Mouse (Mus musculus) heart, embryonic 11.5 days (tissue): Measurements from ENCODE around the gene Mettl26. TPM values are rescaled to one million over a fixed set of nuclear protein-coding genes. Genes with fewer than 3 reads are reported as not detected.
A peak's percentile ranks its signal among the peaks of the same experiment; 100 is the strongest.

Experiments
- ATAC-seq: fragments of 200-750 bp; cut with Nextera tagmentation; replicated peaks from 2 replicates; pipeline ENCODE4 v1.8.0; 2017; ENCODE audit warnings: moderate library complexity; ENCODE audit not compliant: insufficient number of reproducible peaks, low FRiP score, low TSS enrichment
- H3K27ac ChIP-seq: fragments of 300-500 bp; sonication (generic); 2 replicates; pipeline ENCODE4 v1.5.1; 2014; ENCODE audit warnings: mild to moderate bottlenecking, low read depth, low read length
- H3K27me3 ChIP-seq: fragments of 300-500 bp; sonication (generic); 2 replicates; pipeline ENCODE4 v1.6.1; 2014; ENCODE audit warnings: mild to moderate bottlenecking, low read length, mixed read lengths; ENCODE audit not compliant: control insufficient read depth, insufficient read depth
- H3K36me3 ChIP-seq: fragments of 300-500 bp; sonication (generic); 2 replicates; pipeline ENCODE4 v1.6.1; 2014; ENCODE audit warnings: mild to moderate bottlenecking, low read length, moderate library complexity, mixed read lengths; ENCODE audit not compliant: control insufficient read depth, insufficient read depth
- H3K4me1 ChIP-seq: fragments of 300-500 bp; sonication (generic); 2 replicates; pipeline ENCODE4 v1.6.1; 2014; ENCODE audit warnings: low read length; ENCODE audit not compliant: control insufficient read depth, insufficient read depth
- H3K4me2 ChIP-seq: fragments of 300-500 bp; sonication (generic); 2 replicates; pipeline ENCODE4 v1.6.1; 2014; ENCODE audit warnings: mild to moderate bottlenecking, moderate library complexity
- H3K4me3 ChIP-seq: fragments of 300-500 bp; sonication (generic); 2 replicates; pipeline ENCODE4 v1.5.1; 2014; ENCODE audit warnings: low read depth, low read length
- H3K9ac ChIP-seq: fragments of 300-500 bp; sonication (generic); 2 replicates; pipeline ENCODE4 v1.6.1; 2014; ENCODE audit warnings: mild to moderate bottlenecking, low read depth, low read length, moderate library complexity
- H3K9me3 ChIP-seq: fragments of 300-500 bp; sonication (generic); replicated peaks from 2 replicates; pipeline ENCODE4 v1.6.1; 2016; ENCODE audit warnings: low read length; ENCODE audit not compliant: control insufficient read depth
- WGBS: fragments of 180-500 bp; shearing (Covaris S2); extraction: QIAGEN DNeasy Blood & Tissue Kit; methylation state at CpG from one replicate; pipeline ENCODE4 v1.1.7; 2014; ENCODE audit not compliant: insufficient replicate concordance; 5-methylcytosine and 5-hydroxymethylcytosine counted together
- polyA plus RNA-seq: library from polyadenylated mRNA; unstranded; fragments of >200 nt; fragmentation: Nextera tagmentation; extraction: Ambion mirVana; gene quantifications from 2 replicates; pipeline ENCODE4 v1.2.1, GENCODE M21; 2014

Mettl26 gene
- polyA plus RNA-seq, 1 experiment from 2014 or later = 46.0 TPM

DNA sequence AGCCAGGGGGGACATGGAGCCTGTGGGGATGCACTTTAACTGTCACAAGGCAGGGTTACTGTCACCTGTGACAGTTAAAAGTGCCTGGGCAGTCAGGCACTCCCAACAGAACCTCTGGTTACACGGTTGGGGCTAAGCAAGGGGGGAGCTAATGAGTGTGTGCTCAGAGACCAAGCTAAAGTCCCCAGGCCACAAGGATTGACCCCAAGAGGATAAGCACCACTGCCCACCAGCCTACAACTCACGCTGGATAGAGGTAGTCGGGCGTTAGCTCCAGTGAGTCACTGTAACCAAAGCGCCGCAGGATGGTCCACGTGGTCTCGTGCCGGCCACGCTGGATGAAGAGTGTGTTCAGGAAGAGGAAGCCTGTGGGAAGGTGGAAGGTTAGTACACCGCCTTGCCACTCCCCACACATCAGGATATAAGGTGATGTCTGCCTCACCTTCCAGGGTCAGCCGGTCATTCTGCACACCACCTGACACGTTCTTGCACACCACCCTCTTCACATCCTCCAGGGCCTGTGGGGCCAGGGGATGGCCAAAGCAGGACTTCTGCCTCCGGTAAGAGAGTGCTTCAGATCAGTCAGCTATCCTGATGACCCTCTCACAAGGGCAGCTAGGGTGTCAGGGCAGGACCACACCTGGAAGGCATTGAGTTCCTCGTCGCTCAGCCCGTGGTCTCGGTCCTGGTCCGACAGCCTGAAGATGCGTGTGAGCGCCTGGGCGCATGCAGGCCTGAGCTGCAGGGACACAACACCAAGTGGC is 33.6 kb upstream of the Mettl26 start, which contains the start of gene Gm20683:
Gene Gm20683 (minus strand): TSS at position 647 of the 764 bp plus-strand sequence.
- no peaks in the 10 kb centered on the region for H3K27me3 ChIP-seq
- no peak within 1 kb of the TSS for H3K27ac ChIP-seq
- peaks cover 31% of the 10 kb centered on the region for H3K4me1 ChIP-seq
- WGBS = 91% methylated on average over 22 of the region's 22 CpGs
- peaks cover 37% of the 10 kb centered on the region for H3K36me3 ChIP-seq
- no peak within 1 kb of the TSS for H3K4me2 ChIP-seq
- H3K4me3 ChIP-seq = no peak within 1 kb of the TSS
- no peaks in the 10 kb centered on the region for H3K9me3 ChIP-seq
- no peak for ATAC-seq
- H3K9ac ChIP-seq = no peak within 1 kb of the TSS

- Histone ChIP-seq H3K27ac (no peak overlapping the region), H3K4me3 (no peak overlapping the region), H3K27me3 (no peaks in the 10 kb centered on the region), H3K36me3 (peaks cover 37% of the 10 kb centered on the region), H3K4me1 (peaks cover 19% of the 10 kb centered on the region), H3K9me3 (no peaks in the 10 kb centered on the region), H3K9ac (no peak overlapping the region), H3K4me2 (no peak overlapping the region)
- 75% methylated on average over 3 of the region's 3 CpGs for WGBS
- no peak for ATAC-seq
Measured at GRCm38 (mm10) chr17:25842509-25842908, 32.4 kb upstream of the Mettl26 start.

DNA sequence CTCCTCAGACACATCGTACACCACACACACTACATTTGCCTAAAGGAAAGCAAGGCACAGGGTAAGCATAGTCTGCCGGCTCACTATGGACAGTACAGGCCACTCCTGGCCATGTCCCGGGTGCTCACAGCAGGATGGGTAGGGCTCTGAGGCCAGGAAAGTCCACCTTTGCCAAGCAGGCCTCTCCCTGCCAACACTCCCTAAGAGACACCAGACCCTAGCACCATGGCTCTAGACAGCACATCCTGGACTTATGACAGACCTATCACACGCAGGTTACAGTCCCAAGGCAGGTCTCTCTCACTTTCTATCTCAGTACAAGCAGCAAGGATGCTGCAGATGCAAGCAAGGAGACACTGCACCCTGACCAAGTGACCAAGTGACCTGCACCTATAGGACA is 31.8 kb upstream of the Mettl26 start:
- 84% methylated on average over 4 of the region's 4 CpGs for WGBS
- H3K27ac ChIP-seq = no peak overlapping the region
- no peak for ATAC-seq
- H3K4me1 ChIP-seq = peaks cover 14% of the 10 kb centered on the region
- peak overlapping the region; percentile 94 for H3K4me3 ChIP-seq
- no peaks in the 10 kb centered on the region for H3K9me3 ChIP-seq
- peaks cover 36% of the 10 kb centered on the region for H3K36me3 ChIP-seq
- peak overlapping the region; percentile 93 for H3K9ac ChIP-seq
- H3K27me3 ChIP-seq = no peaks in the 10 kb centered on the region
- H3K4me2 ChIP-seq = peak overlapping the region; percentile 90

DNA sequence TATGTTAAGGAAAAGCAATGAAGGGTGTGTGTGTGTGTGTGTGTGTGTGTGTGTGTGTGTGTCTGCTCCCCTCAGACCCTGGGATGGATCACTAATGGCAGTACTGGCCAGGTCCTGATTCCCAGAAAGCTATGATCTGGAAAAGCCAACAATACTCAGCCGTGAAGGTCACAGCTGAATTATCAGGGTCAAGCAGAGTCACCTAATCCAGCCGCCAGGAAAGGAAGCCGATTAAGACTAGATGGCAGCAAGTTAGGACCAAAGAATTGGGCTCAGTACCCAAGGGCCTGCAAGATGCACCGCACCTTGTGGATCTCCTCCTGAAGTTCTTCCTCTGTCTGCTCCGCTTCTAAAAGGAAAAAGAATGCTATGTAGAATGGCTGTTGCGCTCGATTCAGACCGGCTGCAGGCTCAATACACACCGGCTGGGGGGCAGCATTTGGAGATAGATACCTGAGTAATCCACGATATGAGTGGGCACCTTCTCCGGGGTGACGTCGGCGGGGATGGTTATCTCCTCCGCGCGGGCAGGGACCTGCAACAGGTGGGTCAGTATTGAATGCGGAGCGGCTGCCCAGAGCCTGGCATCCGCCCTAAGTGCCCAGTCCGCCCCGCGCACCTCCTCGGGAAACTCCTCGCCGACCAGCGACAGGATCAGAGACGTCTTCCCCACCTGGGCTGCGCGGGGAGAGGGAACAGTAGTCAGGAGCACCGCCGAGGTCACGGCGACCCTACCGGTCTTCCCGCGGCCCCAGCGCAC is 31.1 kb upstream of the Mettl26 start:
- peak overlapping the region; percentile 93 for H3K9ac ChIP-seq
- ATAC-seq = 0 out of 2 replicates have a peak, but pooled peaks have one; percentile 4
- H3K27ac ChIP-seq = peak overlapping the region; percentile 78
- peaks cover 14% of the 10 kb centered on the region for H3K4me1 ChIP-seq
- H3K36me3 ChIP-seq = peaks cover 33% of the 10 kb centered on the region
- 2% methylated on average over 38 of the region's 38 CpGs for WGBS
- H3K4me3 ChIP-seq = peak overlapping the region; percentile 94
- peak overlapping the region; percentile 90 for H3K4me2 ChIP-seq
- H3K9me3 ChIP-seq = no peaks in the 10 kb centered on the region
- no peaks in the 10 kb centered on the region for H3K27me3 ChIP-seq

DNA sequence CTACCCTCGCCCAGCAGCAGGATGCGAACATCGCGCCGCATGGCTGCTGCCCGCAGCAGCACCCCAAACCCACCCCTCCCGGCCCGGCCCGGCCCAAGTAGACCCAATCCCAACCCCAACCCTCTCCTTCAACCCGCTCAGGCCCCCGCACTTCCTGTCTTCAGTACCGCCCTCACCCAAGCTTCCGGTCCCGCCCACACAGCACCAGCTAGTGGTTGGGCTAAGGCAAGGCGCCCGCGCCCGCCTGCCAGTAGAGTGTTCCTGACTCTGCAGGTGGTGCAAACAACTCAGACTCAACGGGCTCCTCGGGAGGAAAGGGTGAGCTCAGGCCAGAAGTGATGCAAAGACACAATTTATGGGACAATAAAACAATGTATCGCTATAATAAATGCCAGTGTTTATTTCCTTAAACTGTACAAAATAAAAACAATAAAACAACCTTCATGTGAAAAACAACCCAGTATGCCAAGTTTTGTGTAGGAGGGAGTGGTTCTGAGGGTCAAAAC is 30.4 kb upstream of the Mettl26 start, which contains the start of gene Rhot2:
Gene Rhot2 (minus strand): TSS at position 456 of the 506 bp plus-strand sequence.
- Histone ChIP-seq H3K36me3 (peaks cover 28% of the 10 kb centered on the region), H3K4me2 (peak within 1 kb of the TSS; percentile 90), H3K9ac (peak within 1 kb of the TSS; percentile 93), H3K4me3 (peak within 1 kb of the TSS; percentile 94), H3K4me1 (peaks cover 14% of the 10 kb centered on the region), H3K27ac (peak within 1 kb of the TSS; percentile 78), H3K27me3 (no peaks in the 10 kb centered on the region), H3K9me3 (no peaks in the 10 kb centered on the region)
- ATAC-seq = peak; percentile 88
- WGBS = under 1% methylated on average over 21 of the region's 21 CpGs

DNA sequence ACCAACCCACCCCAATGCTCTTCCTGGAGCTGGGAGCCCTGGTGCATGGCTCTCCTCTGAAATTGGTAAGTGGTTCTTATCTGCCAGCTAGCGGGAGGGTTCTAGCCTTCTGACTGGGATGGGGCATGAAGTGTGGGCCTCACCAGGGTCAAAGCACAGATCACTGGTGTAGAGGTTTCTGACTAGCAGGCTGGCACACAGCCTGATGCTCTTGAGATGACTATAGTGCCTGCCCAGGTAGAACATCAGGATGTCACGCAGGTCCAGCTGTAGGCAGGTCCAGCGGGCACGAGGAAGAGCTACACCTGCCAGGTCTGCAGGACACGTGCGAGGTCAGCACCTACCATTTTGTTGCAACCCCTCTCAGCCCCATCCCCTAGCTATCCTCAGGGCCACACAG is 14.6 kb upstream of the Mettl26 start:
- Histone ChIP-seq H3K4me2 (peak overlapping the region; percentile 85; the same call in 1 of the 2 replicates), H3K36me3 (no peaks in the 10 kb centered on the region), H3K9me3 (no peaks in the 10 kb centered on the region), H3K9ac (no peak overlapping the region), H3K4me3 (no peak overlapping the region), H3K4me1 (peaks cover 4% of the 10 kb centered on the region; the same call in 1 of the 2 replicates), H3K27ac (no peak overlapping the region), H3K27me3 (no peaks in the 10 kb centered on the region)
- ATAC-seq = no peak
- 89% methylated on average over 6 of the region's 6 CpGs for WGBS

DNA sequence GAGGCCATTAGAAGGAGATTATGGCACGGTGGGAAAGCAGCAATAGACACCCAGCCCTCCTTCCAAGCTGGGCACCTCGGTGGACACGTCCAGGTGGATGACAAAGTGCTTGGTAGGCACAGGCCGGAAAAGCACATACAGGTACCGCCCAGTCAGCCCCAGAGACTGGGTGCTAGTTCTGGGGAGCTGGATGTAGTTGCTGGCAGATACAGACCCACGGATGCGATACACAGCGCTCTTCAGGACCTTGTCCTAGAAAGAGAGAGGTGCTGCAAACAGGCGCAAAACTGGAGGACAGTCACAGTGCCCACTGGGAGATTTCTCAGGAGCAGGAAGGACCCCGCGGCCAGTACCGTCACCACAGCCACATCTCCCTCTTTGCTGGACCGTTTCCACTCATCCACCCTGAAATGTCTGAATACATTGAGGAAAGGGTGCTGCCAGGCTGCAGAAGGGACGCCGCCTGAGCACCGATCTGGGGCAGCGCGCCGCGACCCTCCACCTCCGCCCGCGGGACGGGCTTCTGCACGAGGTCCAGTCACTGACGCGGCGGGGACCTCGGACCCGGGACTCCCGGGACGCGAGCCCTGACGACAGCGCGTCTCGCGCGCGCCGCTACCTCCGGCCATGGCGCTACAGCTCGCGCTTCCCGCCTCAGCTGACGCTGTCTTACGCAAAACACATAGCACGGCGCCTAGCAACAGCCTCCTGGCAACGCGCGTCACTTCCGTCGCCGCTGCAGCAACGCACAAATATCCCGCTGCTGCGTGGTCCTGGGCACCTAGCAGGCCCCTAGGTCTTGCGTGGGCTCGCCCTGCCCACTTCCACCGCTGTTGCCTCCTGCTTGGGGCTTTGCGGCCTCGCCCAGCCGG is 13.8 kb upstream of the Mettl26 start, which contains the start of gene Wdr90:
Gene Wdr90 (minus strand): TSS at position 670 of the 872 bp plus-strand sequence.
- WGBS = 5% methylated on average over 65 of the region's 65 CpGs
- H3K27me3 ChIP-seq = no peaks in the 10 kb centered on the region

More for the DNA sequence above, 13.8 kb upstream of the Mettl26 start, which contains the start of gene Wdr90:
- Histone ChIP-seq H3K36me3 (no peaks in the 10 kb centered on the region), H3K9ac (peak within 1 kb of the TSS; percentile 82), H3K4me3 (peak within 1 kb of the TSS; percentile 52), H3K9me3 (no peaks in the 10 kb centered on the region), H3K27ac (peak within 1 kb of the TSS; percentile 70), H3K4me1 (peaks cover 4% of the 10 kb centered on the region; the same call in 1 of the 2 replicates), H3K4me2 (peak within 1 kb of the TSS; percentile 85)
- ATAC-seq = peak; percentile 81; the same call in 1 of the 2 replicates
